In genomic region chr7:114291461-114292335, GRCm38 (mm10) we compare ENCODE assay signal across 8 mouse cellular contexts. TPM values are rescaled to one million over a fixed set of nuclear protein-coding genes. Genes with fewer than 3 reads are reported as not detected.
DNase-seq lines count a peak whose midpoint lies in the region; ATAC-seq and TF ChIP-seq lines count a peak whose summit lies in the region.

No protein-coding gene starts in this region.

- H3K9ac ChIP-seq in heart, adult 2 months (ENCODE audit: low read depth, low read length) = peak overlapping the region; percentile 21; the same call in 1 of the 2 replicates
- no peak overlapping the region for H3K9ac ChIP-seq in midbrain, embryonic 15.5 days

- intact Hi-C loops in heart, adult 2 months (cut with DNase I) = loop anchor here (2.0 kb wide), 1 partner anchor 15 kb away; the partner anchor contains the start of gene Psma1
- intact Hi-C loops in heart, postnatal 25 days (cut with DNase I) = loop anchor here (5.0 to 10.0 kb wide), 2 partner anchors 126 to 283 kb away; partner anchors contain the start of gene Pde3b

- peak overlapping the region; percentile 75 for H3K27ac ChIP-seq in heart, adult 2 months
- H3K27ac ChIP-seq in midbrain, embryonic 15.5 days = no peak overlapping the region

- no peak for TF ChIP-seq EP300 in heart, adult 2 months (IDR thresholded peaks at IDR 0.05; ENCODE audit: insufficient read depth, low read depth, low read length)

- no peak overlapping the region for H3K4me2 ChIP-seq in midbrain, embryonic 15.5 days

- peak; percentile 23; the same call in 1 of the 2 replicates for ATAC-seq in G1E (ENCODE audit: extremely low read depth, insufficient number of reproducible peaks, low FRiP score, poor library complexity, severe bottlenecking)
- ATAC-seq in midbrain, embryonic 15.5 days (replicated peaks) = no peak

- no peaks in the 10 kb centered on the region for H3K27me3 ChIP-seq in heart, adult 2 months (ENCODE audit: control insufficient read depth, insufficient read depth, low read length)
- H3K27me3 ChIP-seq in G1E (ENCODE audit: insufficient read depth, low read length) = peaks cover 8% of the 10 kb centered on the region; the same call in 1 of the 2 replicates
- H3K27me3 ChIP-seq in midbrain, embryonic 15.5 days (replicated peaks) = 0 out of 2 replicates have a peak, but pooled peaks cover 4% of the 10 kb centered on the region

- H3K79me2 ChIP-seq in heart, adult 2 months (replicated peaks; ENCODE audit: control insufficient read depth, insufficient read depth, low read length) = no peaks in the 10 kb centered on the region

- H3K36me3 ChIP-seq in heart, adult 2 months (ENCODE audit: control insufficient read depth, insufficient read depth, low read length) = no peaks in the 10 kb centered on the region
- H3K36me3 ChIP-seq in G1E (replicated peaks) = no peaks in the 10 kb centered on the region
- H3K36me3 ChIP-seq in midbrain, embryonic 15.5 days (replicated peaks) = no peaks in the 10 kb centered on the region

- no peak for TF ChIP-seq CTCF in heart, adult 2 months (IDR thresholded peaks at IDR 0.05)
- TF ChIP-seq CTCF in G1E (IDR thresholded peaks at IDR 0.05; ENCODE audit: low read depth, low read length) = no peak

- peak; percentile 49 to 56 for DNase-seq in heart, adult 2 months
- DNase-seq in heart, postnatal 25 days (ENCODE audit: low spot score) = no peak
- no peak for DNase-seq in G1E (ENCODE audit: low spot score)
- DNase-seq in cerebellum, postnatal 36 days = peak; percentile 29 to 43
- peak; percentile 16 to 37 for DNase-seq in kidney, adult 8-10 months
- peak; percentile 67 to 81 for DNase-seq in natural killer cell, adult 2 months (ENCODE audit: low spot score in 2 of 2)
- DNase-seq in ovary, postnatal 10 days (ENCODE audit: low spot score) = no peak

- peak overlapping the region; percentile 40 for H3K4me3 ChIP-seq in heart, adult 2 months
- H3K4me3 ChIP-seq in G1E (ENCODE audit: low read depth, low read length) = no peak overlapping the region
- no peak overlapping the region for H3K4me3 ChIP-seq in midbrain, embryonic 15.5 days

- no peaks in the 10 kb centered on the region for H3K9me3 ChIP-seq in G1E (replicated peaks)
- no peaks in the 10 kb centered on the region for H3K9me3 ChIP-seq in midbrain, embryonic 15.5 days

- 44% methylated on average over 15 of the region's 15 CpGs for WGBS in heart, adult 2 months
- WGBS in midbrain, embryonic 15.5 days = 26% methylated on average over 15 of the region's 15 CpGs

- peaks cover 5% of the 10 kb centered on the region for H3K4me1 ChIP-seq in heart, adult 2 months (ENCODE audit: control insufficient read depth, insufficient read depth, low read length)
- peaks cover 62% of the 10 kb centered on the region for H3K4me1 ChIP-seq in G1E (ENCODE audit: insufficient read depth, low read depth, low read length)
- no peaks in the 10 kb centered on the region for H3K4me1 ChIP-seq in midbrain, embryonic 15.5 days

- no peak for TF ChIP-seq POLR2A in heart, adult 2 months (IDR thresholded peaks at IDR 0.05; ENCODE audit: insufficient read depth, low read depth, low read length)

RNA-seq across cellular contexts. Expression of gene Psma1, which starts 15.8 kb away (rescaled TPM):
- 100 to 1,000 TPM; 132 to 142 TPM for total RNA-seq in heart, adult 2 months (2021)
- 116 and 221 TPM in 2 replicates for polyA plus RNA-seq in heart, adult 2 months (2012; rRNA removed)
- 100 to 1,000 TPM; 134 to 146 TPM for total RNA-seq in heart, postnatal 25 days (2021)
- total RNA-seq in G1E (2014; fragmentation: Nextera tagmentation) = 338 and 390 TPM in 2 replicates
- 397 and 416 TPM in 2 replicates for total RNA-seq in G1E (2017)
- polyA plus RNA-seq in G1E (2012) = 10.4 and 14.6 TPM in 2 replicates
- polyA plus RNA-seq in midbrain, embryonic 15.5 days (2015; fragmentation: Nextera tagmentation; extraction: Ambion mirVana) = 335 and 341 TPM in 2 replicates

RNA-seq across cellular contexts. Expression of gene Copb1, which starts 37.2 kb away (rescaled TPM):
- total RNA-seq in heart, adult 2 months (2021) = 10 to 100 TPM; 40.1 to 40.5 TPM
- 16.5 and 32.3 TPM in 2 replicates for polyA plus RNA-seq in heart, adult 2 months (2012; rRNA removed)
- 10 to 100 TPM; 40.0 to 44.6 TPM for total RNA-seq in heart, postnatal 25 days (2021)
- 148 and 156 TPM in 2 replicates for total RNA-seq in G1E (2014; fragmentation: Nextera tagmentation)
- total RNA-seq in G1E (2017) = 87.1 and 99.9 TPM in 2 replicates
- 19.6 and 28.5 TPM in 2 replicates for polyA plus RNA-seq in G1E (2012)
- 80.1 and 86.1 TPM in 2 replicates for polyA plus RNA-seq in midbrain, embryonic 15.5 days (2015; fragmentation: Nextera tagmentation; extraction: Ambion mirVana)

Comparison
In these comparisons a context has a peak if more than half of its experiments do, and no peak if none do; other contexts are left out.
1. DNase-seq: peak in heart, adult 2 months (2 of 2), cerebellum, postnatal 36 days (2 of 2), kidney, adult 8-10 months (2 of 2) and natural killer cell, adult 2 months (2 of 2); none in heart, postnatal 25 days (single experiment), G1E (single experiment) and ovary, postnatal 10 days (single experiment).